Mouse (Mus musculus) common myeloid progenitor, adult 5-6 weeks (primary cell): Measurements from ENCODE around the gene Usp10. TPM values are rescaled to one million over a fixed set of nuclear protein-coding genes. Genes with fewer than 3 reads are reported as not detected.

Experiments
- ATAC-seq: replicated peaks from 2 replicates; pipeline ENCODE4 v1.8.0; 2016; ENCODE audit warnings: low read depth, mild to moderate bottlenecking, moderate TSS enrichment, inconsistent platforms; ENCODE audit not compliant: poor library complexity, severe bottlenecking
- total RNA-seq: library from RNA; stranded (forward); fragments of 200-1000, 187-1606 nt; gene quantifications from 2 replicates; pipeline ENCODE4 v1.2.3, GENCODE M21; 2017

Gene Usp10
- total RNA-seq: 53.3 and 85.6 TPM in 2 replicates

GRCm38 (mm10) chr8:119909944-119910546 lies at the start of gene Usp10:
TSS of gene Usp10 (plus strand) at chr8:119910360.
- no peak for ATAC-seq

GRCm38 (mm10) chr8:119861706-119862389 lies 48.3 kb upstream of the Usp10 start, which contains the start of gene Klhl36:
TSS of gene Klhl36 (plus strand) at chr8:119862266.
- peak; percentile 94 for ATAC-seq

GRCm38 (mm10) chr8:119862390-119862734 lies 47.8 kb upstream of the Usp10 start:
- no peak for ATAC-seq

- no peak for ATAC-seq
Measured at GRCm38 (mm10) chr8:119862749-119863148, 47.4 kb upstream of the Usp10 start.

GRCm38 (mm10) chr8:119869616-119870015 lies 40.5 kb upstream of the Usp10 start:
- no peak for ATAC-seq

- peak; percentile 86 for ATAC-seq
Measured at GRCm38 (mm10) chr8:119873181-119873580, 37.0 kb upstream of the Usp10 start.

- no peak for ATAC-seq
Measured at GRCm38 (mm10) chr8:119881301-119881700, 28.9 kb upstream of the Usp10 start.

GRCm38 (mm10) chr8:119881917-119882316 lies 28.2 kb upstream of the Usp10 start:
- no peak for ATAC-seq

GRCm38 (mm10) chr8:119883281-119883680 lies 26.9 kb upstream of the Usp10 start:
- no peak for ATAC-seq

GRCm38 (mm10) chr8:119885612-119886011 lies 24.5 kb upstream of the Usp10 start:
- ATAC-seq: no peak

GRCm38 (mm10) chr8:119887130-119887529 lies 23.0 kb upstream of the Usp10 start:
- ATAC-seq: peak; percentile 66; the same call in 1 of the 2 replicates

GRCm38 (mm10) chr8:119888012-119888411 lies 22.1 kb upstream of the Usp10 start:
- no peak for ATAC-seq

- no peak for ATAC-seq
Measured at GRCm38 (mm10) chr8:119897069-119897468, 13.1 kb upstream of the Usp10 start.

GRCm38 (mm10) chr8:119897933-119898332 lies 12.2 kb upstream of the Usp10 start:
- ATAC-seq: peak; percentile 63

- no peak for ATAC-seq
Measured at GRCm38 (mm10) chr8:119901349-119901748, 8.8 kb upstream of the Usp10 start.

GRCm38 (mm10) chr8:119901952-119902351 lies 8.2 kb upstream of the Usp10 start:
- ATAC-seq: no peak

GRCm38 (mm10) chr8:119904323-119904911 lies 5.7 kb upstream of the Usp10 start:
- ATAC-seq: no peak

- peak; percentile 73 for ATAC-seq
Measured at GRCm38 (mm10) chr8:119910547-119911257, 542 bp downstream of the Usp10 start, which contains the start of gene Gm20388. TSS of gene Gm20388 (plus strand) at chr8:119910841.

- no peak for ATAC-seq
Measured at GRCm38 (mm10) chr8:119911258-119911962, 1.2 kb downstream of the Usp10 start.

GRCm38 (mm10) chr8:119912643-119913042 lies 2.5 kb downstream of the Usp10 start:
- ATAC-seq: no peak
